Mouse (Mus musculus) spleen, postnatal 4 days (tissue): Measurements from ENCODE around the gene Banf1.
"Not testable (repeated sequence)": the region's sequence is repeated elsewhere in the genome, so short reads cannot be mapped to it uniquely, and the experiment has no call there.

Source experiments
- DNase-seq, 2 experiments: peaks; one replicate each; pipeline ENCODE4 v3.0.0; 2022; ENCODE audit warnings: low spot score in 2 of 2

Gene Banf1

GRCm38 (mm10) chr19:5374177-5374576 lies 7.2 kb upstream of the Banf1 start:
- no peak for DNase-seq

DNA sequence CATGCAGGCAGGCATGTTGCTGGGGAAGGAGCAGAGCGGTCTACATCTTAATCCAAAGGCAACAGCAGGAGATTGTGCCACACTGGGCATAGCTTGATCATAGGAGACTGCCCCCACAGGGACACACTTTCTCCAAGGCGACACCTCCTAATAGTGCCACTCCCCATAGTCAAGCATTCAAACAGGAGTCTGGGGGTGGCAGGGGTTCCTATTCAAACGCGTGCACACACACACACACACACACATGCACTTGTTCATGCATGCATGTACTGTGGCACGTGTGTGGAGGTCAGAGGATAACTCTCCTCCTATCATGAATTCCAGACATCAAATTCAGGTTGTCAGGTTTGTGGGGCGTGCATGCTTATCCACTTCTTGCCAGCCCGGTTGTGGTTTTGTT lies 5.8 kb upstream of the Banf1 start:
- no peak for DNase-seq

DNA sequence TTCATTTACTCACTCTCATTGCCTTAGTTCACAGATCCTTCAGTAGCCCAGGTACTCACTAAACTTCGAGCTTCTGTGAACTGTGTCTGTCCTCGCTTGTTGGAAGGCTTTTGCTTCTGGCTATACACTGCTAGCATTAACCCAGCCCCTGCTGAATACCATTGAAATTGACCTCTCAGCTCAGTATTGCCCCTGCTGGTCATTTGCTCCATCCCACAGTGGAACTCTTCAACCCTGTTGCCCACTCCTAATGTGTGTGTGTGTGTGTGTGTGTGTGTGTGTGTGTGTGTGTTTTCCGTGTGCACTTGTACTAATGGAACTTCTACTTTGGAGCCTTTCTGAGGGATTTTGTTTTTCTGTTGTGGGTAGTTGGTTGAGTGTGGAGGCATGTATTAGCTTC lies 4.0 kb upstream of the Banf1 start:
- no peak for DNase-seq

DNA sequence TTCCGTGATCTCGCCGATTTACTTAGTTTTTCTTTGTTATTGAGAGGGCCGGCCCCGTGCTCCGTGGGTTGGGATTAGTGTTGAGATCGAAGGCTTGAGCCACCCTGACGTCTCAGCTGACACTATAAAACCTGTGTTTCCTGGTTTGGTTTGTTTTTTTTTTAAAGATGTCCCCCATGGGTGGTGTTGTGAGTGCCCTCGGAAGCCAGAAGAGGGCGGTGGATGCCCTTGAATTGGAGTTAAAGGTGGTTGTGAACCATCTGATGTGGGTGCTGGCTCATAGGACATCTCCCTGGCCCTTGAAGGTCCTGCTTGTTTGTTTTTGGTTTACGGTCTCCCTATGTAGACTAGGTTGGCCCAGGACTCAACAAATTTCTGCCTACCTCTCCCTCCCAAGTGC lies 487 bp upstream of the Banf1 start:
- no peak for DNase-seq

DNA sequence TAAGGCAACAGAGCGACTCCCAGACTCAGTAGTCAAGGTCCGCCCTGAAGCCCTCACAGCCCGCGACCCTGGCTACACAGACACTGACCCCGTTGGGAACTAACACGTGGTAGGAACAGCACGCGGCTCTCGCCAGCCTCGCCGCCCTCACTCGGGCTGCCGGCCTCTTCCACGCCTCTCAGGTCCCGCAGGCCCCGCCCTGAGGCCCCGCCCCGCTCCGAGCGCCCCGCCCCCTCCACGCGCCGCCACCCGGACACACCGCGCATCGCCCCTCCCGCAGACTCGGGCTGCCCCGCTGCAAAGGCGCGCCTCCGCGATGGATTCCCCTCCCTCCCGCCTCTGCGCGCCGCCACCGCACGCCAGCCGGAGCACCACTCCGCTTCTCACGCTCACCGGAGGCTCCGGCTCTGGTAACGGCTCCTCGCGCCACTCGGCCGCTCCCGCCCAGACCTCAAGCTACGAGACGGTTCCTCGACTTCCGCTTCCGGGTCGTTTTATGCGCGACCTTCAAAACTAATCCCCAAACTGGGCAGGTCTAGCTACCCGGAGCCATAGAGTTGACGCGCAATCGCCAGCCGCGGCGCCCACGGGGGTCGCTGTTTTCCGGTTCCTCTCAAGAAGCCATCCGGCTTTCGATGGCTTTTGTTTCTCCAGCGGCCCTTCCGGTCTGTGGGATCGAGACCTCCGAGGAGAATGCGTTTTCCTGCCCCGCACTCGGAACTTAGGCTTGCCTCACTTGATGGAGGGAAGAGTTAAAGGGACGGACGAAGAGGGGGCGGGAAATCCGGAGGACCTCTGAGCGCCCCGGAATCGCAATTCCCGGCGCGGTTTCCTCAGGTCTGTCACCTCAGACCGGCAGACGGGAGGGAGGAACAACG lies 554 bp downstream of the Banf1 start, which contains the start of gene Eif1ad:
Gene Eif1ad, plus strand, starts transcription at position 567 of the 878 bp plus-strand sequence.
- DNase-seq, result peak; percentile 93 to 96

GRCm38 (mm10) chr19:5365751-5366150 lies 1.2 kb downstream of the Banf1 start:
- DNase-seq, result no peak

DNA sequence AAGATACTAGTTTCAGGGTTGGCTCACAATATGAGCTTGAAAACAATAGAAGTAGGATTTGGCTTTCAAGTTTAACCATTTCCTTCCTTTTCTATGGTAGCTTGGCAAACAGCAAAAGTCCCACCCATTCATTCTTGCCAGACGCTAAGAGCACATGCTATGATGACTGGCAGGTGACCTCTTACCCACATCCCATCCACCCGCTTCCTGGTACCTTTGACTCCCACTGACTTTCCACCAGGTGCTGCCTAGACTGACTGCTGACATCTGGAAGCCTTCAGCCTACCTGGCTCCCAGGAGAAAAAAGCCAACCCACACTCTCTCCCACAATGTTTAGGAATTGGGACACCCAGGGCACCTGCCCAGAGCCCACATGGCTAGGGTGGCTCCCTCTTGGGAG lies 2.8 kb downstream of the Banf1 start:
- DNase-seq, result no peak

GRCm38 (mm10) chr19:5362186-5362585 lies 4.8 kb downstream of the Banf1 start:
- no peak for DNase-seq

DNA sequence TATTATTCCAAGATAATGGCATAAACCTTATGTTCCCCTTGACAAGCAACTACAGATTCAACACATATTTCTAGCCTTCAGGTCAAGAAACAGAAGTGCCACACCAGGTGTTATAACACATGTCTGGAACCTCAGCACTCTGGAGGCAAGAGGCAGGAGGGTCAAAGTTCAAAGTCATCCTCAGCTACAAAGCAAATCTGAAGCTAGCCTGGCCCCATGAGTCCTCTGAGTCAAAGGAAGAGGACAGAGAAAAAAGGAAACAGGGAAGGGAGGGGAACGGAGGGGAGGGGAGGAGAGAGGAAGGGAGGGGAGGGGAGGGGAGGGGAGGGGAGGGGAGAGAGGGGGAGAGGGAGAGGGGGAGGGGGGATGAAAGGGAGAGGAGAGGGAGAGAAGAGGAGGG lies 10.9 kb downstream of the Banf1 start:
- no peak for DNase-seq

GRCm38 (mm10) chr19:5353609-5354008 lies 13.4 kb downstream of the Banf1 start:
- no peak for DNase-seq

- not testable (repeated sequence) for DNase-seq
Measured at GRCm38 (mm10) chr19:5349502-5349873, 17.5 kb downstream of the Banf1 start, which contains the start of gene Cst6. Gene Cst6 (minus strand): TSS chr19:5349574.

DNA sequence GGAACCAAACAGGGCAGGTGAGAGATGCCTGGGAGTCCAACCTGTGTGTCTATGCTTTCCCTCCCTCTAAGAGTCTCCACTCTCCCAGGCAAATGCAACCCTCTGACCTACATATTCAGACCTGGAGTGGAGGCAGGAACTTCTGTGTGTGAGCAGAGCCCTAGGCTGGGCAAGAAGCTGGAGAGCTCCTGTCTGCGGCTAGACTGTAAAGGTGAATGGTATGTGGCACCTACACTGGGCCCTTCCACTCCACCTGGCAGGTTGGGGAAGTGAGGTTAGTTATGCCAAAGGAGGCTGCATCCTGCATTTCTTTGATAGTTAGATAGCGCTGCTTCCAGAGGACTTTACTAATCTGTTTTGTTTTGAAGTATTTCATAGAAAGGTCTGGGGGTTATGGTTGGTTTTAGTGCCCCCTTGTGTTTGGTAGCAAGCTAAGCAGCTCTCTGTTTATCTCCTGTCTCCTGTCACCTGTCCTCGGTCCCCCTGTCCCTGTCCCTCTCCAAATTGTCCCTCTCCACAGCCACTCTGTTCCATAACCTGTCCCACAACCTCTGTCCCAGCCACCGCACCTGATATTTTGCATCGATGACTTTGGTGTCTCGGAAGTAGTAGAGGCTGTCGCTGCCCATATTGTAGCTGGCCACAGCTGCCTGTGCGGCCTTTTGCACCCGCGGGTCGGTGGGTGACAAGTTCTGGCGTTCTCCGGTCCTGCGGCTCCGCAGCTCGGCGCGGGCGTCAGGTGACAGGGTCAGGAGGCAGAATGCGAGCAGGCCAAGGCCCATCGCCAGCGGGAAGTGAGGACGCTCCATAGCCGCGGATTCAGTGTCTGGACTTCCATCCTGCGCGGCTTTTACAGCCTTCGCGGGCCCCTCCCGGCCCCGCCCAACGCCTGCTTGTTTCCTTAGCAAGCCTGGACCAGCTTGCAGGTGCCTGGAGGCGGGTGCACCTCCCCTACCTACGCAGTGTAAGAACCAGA lies 18.2 kb downstream of the Banf1 start:
- DNase-seq, result no peak

DNA sequence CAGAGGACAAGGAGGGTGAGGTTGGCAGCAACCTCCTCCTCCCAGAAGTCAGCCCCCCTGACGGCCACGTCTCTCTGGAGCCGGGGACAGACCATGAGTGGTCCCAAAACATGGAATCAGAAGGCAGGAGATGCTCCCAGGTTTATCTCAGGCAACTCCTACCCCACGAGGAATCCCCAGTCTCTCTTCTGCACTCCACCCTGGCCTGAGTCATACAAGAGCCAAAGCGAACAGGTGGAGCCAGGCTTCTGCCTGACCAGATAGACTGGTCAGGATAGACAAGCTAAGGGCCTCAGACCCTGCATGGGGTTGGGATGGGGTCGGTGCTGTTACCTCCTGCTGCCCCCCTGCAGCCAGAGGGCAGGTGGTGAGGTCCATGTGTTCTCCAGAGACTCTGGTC lies 18.9 kb downstream of the Banf1 start:
- DNase-seq, result no peak

DNA sequence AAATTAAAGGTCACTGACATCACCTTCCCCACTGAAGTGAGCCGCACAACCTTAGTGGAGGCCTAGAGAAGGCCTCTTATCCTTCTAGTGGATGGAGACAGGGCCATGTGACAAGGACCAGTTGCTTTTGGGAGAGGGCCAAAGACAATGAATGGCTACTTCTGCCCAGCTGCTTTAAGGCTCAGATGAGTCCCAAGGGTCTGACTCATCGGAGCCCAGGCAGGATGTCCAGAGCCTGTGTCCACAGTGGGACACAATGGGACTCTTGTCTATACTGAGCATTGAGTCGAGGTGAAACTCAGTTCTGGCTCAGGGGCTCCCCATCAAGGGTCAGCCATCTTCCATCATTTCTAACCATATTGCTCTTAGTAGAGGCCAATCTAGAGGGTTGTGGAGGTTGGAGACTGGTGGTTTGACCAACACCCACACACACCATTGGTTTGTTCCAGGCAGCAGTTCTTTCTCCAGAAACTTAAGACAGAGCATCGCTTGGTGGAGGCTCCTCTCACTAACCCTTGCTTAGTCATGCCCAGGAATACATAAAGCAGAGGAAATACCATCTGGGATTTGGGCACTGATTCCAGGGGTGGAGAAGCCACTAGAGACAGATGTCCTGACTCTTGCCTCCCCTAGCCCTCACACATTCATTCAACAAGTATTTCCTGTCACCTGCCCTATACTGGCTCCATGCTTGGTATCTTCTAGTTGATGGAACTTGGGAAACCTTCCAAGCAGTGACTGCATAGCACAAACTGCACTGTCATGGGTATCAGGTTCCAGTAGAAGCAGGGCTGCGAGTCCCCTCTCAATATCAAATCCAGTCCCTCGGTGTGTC lies 21.5 kb downstream of the Banf1 start:
- no peak for DNase-seq

DNA sequence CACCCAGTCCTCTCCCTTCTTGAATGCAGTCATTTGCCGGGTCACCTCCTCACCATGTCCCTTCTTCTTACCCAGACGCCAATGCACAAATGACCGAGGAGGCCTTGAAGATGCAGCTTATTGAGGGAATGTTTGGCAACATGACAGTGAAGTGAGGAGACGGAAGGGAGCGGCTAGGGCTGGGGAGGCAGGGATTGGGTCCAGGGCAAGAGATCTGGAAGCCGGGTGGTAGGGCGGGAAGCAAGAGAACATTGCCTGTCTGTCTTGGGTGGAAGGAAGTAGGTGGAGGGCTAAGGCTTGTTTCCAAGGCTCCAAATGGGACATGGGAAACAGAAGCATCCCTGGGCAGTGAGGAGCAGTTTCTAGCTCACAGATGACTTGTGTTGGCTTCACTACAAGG lies 25.6 kb downstream of the Banf1 start:
- DNase-seq, result no peak

GRCm38 (mm10) chr19:5337975-5338374 lies 29.0 kb downstream of the Banf1 start:
- DNase-seq, result peak; percentile 71 to 90

- DNase-seq, result no peak
Measured at GRCm38 (mm10) chr19:5335441-5335840, 31.5 kb downstream of the Banf1 start, which contains the start of gene Catsper1. Gene Catsper1 (plus strand): TSS chr19:5335741.

GRCm38 (mm10) chr19:5334741-5335140 lies 32.2 kb downstream of the Banf1 start:
- no peak for DNase-seq

- no peak for DNase-seq
Measured at GRCm38 (mm10) chr19:5327970-5328369, 39.0 kb downstream of the Banf1 start.

GRCm38 (mm10) chr19:5323801-5324200 lies 43.2 kb downstream of the Banf1 start:
- no peak for DNase-seq
